Mouse (Mus musculus): ENCODE data around the gene Sugct.

The Sugct gene

DNA sequence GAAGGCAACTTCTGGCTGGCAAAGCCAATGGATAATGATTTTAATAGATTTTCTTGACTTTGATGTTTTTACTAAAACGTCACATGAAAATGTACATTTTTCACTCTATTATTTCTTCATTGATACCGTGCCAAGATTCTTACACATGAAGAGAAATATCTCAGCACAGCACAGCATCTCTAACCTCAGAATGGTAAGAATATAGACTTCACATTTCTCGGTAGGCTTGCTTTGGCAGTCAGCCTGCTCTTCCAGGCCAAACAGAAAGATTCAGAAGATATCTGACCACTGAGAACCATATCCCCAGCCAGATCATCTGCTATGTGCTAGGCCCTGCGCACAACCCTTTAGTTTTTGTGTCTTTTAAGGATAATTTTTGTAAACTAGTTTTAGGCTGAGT, 657.0 kb downstream of the Sugct start:
- in situ Hi-C loops (cut with MboI): no loop called here

DNA sequence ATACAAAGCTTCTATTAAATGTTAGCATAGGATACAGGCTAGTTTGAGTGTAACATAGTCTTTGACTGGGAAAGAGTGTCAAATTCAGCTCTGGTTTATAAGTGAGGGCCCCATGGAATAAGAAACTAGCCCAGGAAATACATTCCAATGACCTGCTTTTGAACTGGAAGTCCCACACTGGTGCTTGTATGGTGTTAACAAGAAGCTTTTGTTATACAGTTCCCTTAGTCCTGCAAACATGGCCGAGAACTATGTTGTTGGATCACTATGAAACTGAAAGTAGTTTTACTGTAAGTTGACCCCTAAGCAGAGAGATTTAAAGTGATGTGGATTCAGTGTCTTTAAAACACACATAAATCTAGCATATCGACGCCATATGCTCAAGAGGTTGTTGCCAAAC, 657.5 kb downstream of the Sugct start:
- in situ Hi-C loops (cut with MboI): no loop called here

DNA sequence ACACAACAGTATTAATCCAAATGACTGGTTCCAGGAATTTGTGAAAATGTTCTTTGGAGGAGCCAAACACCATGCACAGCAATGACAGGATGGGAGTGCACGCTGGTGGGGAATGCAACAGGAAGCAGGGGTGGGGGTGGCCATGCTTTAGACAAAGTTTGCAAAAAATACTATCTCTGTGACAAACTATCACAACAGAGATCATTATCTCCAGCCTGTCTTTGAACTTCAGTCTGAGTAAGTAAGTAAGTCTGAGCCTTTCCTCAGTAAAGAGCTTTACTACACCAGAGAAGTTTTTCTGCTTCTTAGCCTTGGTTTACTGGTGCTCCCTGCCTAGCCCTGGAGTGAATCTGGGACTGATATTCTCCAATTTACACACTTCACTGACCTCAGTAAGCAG, 664.6 kb downstream of the Sugct start:
- in situ Hi-C loops (cut with MboI): no loop called here

DNA sequence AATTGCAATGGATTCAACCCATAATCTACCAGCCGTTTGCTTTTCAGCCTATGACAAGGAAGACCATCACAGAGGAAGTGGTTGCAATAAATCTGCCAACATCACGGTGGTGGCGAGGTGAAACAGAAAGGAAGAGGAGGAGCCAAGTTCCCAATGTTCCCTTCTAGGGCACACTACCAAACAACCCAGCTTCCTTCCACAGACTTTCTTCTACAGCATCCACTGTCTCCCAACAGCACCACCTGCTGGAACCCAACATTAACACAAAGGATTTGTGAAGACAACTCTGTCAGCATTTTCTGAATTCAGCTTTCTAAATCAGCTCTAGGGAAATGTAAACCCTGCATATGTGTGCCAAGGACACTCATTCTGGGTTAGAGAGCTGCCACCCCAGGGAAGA, 666.8 kb downstream of the Sugct start:
- in situ Hi-C loops (cut with MboI): no loop called here

DNA sequence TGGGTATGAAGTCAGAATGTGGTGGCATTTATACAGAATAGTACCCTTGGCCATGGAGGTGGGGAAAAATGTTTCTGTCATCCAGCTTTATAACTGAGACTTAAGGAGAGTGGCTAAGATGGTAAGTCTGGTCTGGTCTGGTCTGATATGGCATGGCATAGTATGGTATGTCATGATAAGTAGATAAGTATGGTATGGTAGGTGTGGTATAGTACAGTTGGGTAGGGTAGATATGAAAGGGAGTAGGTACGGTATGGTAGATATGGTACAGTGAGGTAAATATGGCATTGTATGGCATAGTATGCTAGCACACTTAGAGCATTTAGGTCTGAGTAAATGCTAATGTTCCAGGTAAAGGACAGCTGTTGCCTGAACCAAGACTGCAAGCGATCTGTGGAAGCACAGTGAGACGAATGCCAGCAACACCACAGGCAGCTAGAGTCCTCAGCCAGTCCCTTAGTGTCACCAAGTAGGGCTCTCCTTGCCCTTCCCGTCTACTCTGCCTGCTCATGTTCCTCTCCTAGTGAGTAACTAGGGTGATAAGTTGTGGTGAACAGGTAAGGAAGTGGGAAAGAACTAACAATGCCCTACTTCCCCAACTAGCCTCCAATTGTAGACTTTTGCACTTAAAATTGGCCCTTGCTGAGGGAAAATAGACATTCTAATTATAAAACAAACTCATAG, 667.4 kb downstream of the Sugct start:
- in situ Hi-C loops (cut with MboI): no loop called here

DNA sequence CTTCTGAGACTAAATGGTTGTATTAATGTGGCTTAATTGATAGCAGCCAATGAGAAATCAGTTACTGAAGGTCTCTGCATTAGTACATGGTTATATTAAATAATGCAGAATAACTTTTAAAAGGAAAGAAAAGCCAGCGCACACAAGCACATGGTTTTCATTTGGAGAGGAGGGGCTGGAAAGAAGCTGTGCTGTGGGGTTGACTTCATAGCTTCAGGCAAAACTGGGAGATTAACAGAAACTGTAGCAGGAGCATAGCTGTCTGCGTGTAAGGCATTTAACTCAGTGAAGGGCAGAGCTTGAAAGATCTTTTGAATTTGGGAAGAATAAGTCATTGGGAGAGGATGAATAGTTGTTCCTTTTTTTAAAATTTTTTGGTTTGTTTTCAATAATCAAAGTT, 668.4 kb downstream of the Sugct start:
- in situ Hi-C loops (cut with MboI): no loop called here

DNA sequence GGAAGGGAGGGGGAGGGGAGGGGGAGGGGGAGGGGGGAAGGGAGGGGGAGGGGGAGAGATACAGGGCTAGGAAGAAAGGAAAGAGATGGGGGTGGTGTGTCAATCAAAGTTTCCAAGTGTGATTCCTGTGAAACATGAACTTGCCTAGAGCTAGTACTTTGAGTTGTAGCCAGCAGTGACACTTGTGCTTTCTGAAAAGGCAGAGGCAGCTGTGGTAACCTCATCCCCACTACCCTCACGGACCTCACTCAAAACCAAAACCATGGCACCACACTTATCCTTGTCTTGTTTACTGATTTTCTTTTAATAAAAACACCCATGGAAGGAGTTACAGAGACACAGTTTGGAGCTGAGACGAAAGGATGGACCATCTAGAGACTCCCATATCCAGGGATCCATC, 698.9 kb downstream of the Sugct start:
- in situ Hi-C loops (cut with MboI): no loop called here

DNA sequence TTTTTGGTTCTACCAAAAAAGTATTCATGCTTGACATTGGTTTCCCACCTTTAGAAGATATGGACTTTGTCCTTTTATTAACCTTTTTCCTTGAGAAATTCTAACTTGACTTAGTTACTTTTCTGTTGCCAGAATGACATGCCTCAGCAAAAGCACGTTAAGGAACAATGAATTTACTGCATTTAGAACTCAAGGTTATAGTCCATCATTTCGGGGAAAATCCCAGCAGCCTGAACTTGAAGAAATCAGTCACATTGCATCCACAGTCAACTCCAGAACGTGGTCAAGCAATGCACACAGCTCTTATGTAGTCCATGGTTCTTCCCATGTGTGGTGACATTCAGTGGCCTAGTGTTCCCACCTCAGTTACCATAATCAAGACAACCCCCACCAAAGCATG, 700.0 kb downstream of the Sugct start:
- in situ Hi-C loops (cut with MboI): no loop called here

DNA sequence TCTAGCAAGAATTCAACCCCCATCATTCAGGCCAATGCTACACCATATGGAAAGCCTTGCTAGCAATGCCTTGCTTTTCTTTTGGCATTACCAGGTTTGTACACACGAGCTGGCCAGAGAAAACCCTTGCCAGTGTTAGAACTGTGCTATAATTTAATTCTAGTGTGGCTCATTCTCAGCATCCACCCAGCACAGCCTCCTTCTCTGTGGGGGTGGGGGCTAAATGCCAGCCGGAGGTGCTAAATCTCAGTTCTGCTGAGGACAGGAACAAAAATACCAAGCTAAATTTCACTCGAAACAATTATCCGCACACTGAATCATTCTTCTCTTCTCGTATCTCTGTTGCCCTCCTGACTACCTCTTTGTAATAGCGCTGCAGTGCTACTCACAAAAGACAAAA, 717.6 kb downstream of the Sugct start:
- in situ Hi-C loops (cut with MboI): no loop called here

DNA sequence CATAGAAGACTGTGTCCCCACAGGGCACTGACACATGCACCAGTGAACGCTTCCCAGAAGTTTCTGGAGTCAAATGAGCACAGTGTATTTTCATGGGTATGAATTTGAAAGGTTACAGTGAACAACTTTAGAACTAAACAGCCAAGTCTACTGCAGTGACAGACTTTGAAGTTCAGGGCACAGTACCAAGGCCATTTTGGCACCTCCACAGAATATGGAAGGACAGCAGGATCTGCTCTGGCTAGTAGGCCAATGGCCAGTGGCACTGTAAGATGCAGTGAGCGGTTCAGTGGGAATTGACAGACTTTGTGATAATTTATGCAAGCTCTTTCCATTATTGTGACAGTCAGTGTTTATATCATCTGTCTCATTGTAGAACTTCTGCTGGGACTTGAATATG, 724.1 kb downstream of the Sugct start:
- in situ Hi-C loops (cut with MboI): no loop called here

DNA sequence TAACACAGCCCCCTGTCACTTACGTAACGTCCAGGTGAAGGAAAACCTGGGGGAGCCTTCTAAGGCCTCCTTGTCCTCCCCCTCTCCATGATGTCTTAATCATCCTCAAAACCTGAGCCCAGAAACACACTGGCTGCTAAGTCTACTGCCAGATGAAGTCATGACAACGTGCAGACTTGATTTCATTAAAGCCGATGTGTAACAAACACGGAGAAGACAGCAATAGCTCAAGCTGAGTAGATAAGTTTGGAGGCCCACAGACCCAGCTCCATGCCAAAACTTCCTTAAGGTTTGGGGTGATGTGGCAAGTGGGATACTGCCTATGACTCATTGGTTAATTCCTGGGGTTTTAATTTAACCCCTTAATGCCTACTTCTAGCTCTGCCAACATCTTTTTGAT, 726.4 kb downstream of the Sugct start:
- in situ Hi-C loops (cut with MboI): no loop called here

DNA sequence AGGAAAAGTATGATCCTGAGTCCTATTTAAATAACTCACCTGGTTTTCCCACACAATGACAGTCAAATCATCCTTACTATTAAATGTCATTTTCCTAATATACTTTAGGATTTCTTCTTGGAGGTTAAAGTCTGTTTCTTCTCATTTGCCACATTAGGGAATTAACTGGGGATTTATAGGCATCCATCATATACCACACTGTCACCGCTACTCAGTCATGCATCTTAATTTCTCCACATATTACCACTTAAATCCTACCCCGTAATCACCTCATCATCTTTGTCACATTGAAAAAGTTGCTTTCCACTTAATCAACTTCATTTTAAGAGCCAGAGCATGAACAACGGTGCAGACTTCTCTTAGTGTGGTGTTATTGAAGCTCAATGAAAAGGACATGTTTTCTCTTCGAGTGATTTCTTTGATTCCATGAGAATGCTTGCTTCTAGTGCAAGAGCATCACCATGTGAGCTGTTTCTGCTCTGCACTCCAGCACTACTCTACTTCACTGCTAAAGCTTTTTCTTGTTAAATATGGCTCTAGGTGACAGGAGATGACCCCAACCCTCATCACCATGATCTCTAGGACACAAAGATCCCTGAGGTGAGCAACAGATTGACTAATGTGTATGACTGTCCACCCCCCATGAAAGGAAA, 730.4 kb downstream of the Sugct start:
- in situ Hi-C loops (cut with MboI): no loop called here

DNA sequence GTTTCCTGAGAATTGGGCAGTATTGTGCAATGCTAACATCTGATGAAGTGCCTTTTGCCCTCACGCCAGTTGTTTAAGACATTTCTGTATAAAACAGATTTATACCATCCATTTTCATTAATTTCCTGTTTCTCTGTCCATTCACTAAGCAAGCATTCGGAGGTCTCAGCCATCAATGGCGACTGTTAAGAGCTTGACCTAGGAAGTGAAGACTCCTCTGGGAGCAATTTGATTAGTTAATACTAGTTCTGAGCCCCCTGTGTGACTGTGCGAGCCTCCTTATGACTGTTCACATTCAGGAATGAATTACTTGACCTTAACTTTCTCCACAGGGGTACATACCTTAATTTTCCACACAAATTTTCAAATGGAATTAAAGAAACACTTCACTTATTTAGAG, 743.3 kb downstream of the Sugct start:
- in situ Hi-C loops (cut with MboI): no loop called here

DNA sequence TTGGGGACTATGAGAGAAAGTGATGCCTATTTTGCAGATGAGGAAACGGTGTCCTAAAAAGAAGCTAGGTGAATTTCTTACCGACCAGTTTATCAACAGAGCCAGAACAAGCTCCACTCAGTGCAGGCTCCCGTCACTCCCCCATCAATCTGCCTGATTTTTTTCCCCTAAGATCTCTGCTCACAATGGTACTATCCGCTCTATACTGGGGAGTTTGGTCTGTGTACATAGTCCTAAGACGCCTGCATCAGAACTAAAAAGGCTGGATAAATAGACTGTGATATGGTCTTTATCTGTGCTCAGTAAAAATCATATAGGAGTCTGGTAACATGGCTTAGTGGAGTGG, 755.9 kb downstream of the Sugct start:
- in situ Hi-C loops (cut with MboI): no loop called here

DNA sequence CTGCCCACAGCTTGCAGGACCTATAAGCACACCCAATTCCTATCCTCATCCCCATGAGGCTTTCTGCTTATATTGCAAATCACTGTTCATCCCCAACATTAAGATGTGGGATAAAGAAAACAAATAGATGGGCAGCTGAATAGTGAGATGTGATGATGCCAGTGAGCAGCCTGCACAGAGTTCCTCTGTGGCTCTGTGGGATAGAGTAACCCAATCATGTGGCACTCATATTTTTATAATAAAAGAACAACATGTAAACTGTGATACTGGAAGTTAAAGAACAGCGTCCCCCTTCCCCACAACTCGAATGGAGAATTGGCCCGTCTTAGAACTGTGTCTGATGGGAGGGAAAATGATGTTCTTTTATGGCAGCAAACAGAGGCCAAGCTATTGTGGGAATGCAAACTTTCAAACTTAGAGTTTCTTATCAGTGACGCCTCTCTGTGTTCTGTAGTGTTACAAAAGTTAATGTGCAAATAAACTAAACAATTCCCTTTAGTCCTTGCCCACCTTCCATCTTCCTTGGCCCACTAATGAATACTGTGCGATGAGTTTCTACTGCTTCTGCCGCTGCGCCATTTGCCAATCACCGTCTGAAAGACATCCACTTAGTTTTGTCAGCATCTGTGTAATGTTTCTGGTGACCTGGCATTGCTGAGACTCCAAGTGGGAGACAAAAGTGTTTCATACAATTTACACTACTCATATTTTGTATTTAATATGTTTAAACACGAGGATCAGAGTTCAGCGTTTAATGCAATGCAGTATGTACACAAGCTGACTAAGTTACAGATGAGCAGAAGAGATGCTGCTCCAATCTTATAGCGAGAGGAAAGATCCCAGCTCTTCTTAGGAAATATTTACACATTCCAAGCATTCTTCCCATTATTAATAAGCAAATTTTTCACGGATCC, 756.5 kb downstream of the Sugct start:
- in situ Hi-C loops (cut with MboI): no loop called here

DNA sequence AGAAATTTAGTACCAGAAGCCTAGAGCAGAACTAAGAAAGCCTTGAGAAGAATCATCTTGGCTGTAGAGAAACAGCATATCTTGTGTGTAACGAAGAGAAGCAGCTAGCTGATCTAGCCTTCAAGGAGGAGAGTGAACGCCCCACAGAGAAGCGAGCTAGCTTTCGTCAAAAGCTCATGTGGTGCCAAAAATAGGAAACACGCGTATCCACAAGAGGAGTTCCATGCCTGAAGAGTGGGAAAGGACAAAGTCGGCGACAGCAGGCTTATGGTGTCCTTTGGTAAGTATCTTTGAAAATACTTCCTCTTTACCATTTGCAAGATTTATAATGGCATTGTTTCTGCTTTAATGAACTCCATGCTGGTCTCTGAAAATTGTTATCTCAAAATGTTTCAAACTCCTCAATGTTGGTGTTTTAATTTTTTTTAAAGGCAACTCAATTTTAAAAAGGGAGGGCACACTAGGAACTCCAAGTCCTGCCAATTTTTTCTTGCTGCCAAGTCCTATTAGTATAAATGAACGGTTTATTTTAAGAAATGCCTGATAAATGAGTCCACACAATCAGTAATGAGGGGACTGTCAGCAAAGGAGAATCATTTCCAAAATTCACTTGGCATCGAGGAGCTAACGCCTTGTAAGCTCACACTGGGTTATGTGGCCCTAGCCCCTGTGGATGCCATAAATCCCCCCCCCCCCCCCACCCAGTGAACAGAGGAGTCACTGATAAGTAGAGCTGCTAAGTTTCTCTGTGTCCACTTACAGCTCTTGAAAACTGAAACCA, 757.7 kb downstream of the Sugct start:
- in situ Hi-C loops (cut with MboI): no loop called here

DNA sequence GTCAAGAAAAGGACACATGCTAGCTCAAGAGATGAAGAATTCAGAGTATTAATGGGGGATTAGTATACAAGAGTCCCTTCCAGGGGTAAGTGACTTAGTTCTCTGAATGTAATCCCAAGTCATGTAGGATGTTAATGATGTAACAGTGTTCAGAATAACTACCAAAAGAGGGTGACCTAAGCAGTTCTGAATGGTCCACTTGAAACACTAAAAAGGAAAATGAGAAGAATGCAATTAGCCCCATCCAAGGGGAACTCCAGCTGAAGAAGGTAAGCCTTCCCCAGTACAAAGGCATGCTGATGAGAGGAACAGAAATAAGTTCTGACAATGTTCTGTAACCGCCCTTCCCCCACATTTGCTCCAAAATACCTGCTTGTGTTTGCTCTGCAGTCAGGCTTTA, 760.3 kb downstream of the Sugct start:
- in situ Hi-C loops (cut with MboI): no loop called here

DNA sequence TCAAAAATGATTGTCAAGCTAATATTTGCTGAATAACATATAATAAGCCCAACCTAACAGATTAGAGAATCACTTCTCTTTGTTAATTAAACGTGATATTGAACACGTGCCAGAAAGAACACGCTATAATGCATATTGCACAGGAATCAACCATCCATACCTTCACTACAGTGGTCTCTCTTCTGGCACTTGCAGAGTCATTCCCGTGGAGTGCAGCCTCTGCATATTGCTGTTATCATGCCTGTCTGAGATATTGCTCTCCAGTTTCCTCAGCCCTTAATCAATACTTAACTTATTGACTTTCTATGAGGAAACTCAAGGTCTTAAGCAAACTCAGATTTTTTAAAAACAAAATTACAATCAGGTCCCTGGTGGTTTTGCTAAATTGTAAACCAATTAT, 761.8 kb downstream of the Sugct start:
- in situ Hi-C loops (cut with MboI): no loop called here

DNA sequence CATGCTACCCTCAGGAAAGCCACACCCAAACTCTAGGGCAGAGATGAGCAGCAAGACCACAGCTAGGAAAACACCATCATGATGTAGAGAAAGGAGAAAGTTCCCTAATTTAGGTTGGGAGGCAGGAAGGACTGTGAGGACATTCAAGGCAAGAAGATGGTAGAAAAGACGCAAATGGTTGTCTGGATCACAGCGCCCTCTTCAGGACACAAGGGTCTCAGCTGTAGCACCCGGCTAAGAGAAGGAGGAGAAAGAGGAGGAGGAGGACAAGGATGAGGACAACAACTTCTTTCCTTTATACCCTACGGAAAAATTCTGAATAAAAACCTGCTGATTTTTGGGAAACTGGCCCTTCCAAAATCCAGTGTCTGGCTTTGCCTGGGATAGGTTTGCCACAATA, 774.0 kb downstream of the Sugct start:
- in situ Hi-C loops (cut with MboI): no loop called here

DNA sequence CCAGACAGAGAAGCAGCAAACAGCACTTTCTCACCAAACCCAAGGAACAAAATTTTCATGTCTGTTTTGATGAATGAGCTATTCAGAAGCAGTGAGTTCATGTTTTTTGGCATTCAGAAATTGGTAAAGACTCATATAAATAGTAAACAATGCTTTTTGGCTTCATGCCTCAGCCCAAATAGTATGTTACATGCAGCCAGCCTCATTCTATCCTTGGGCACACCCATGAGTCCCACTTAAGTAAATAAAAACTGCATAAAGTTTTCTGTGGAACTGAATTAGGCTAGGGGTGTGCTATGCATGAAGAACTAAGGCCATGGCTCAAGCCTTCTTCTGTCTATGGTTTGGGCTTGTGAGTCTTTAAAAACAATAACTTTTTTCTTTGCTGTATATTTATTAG, 779.7 kb downstream of the Sugct start:
- in situ Hi-C loops (cut with MboI): no loop called here

DNA sequence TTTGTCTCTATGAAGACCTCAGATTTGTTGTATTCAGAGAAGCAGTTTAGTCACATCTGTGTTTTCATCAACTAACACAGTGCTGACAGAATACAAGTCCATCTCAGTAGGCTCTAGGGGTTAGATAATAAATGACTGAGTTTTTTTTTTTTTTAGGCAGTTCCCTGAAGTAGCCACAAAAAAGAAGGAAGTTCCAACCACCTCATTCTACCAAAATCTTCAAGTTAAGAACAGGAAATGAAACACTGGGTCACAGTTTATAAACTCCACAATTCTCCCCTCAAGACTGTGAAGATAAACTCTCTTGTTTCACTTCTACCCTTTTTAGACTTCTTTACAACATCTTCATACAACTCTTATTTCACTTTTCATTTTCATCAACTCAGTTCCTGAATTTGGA, 783.1 kb downstream of the Sugct start:
- in situ Hi-C loops (cut with MboI): no loop called here

DNA sequence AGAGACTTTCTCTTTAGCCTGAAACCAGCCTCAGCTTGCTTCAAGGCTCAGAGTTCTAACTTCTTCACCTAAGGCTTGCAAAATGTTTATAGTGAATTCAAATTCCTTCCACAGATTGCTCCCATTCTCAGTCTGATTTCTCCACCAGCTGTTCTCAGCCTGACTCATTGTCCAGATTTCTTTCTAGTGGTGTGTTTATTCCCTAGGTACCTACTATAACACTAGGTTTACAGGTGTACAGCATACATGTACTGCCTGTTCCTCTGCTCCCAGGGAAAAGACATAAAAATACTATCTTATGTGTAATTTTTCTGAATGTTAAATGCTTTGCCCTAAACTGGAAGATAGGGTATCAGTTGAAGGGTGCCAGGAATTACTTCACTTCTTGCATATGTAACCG, 788.4 kb downstream of the Sugct start:
- in situ Hi-C loops (cut with MboI): no loop called here
